Mouse (Mus musculus) gastrocnemius, postnatal 10 days (tissue): Measurements from ENCODE around the gene Ddx1. TPM values are rescaled to one million over a fixed set of nuclear protein-coding genes. Genes with fewer than 3 reads are reported as not detected.
A peak's percentile ranks its signal among the peaks of the same experiment; 100 is the strongest.
"Not testable (repeated sequence)": the region's sequence is repeated elsewhere in the genome, so short reads cannot be mapped to it uniquely, and the experiment has no call there.

Source experiments
- DNase-seq: peaks from one replicate; pipeline ENCODE4 v3.0.0; 2021; ENCODE audit warnings: mixed read lengths
- total RNA-seq, 2 experiments: library from RNA; stranded (reverse); gene quantifications; 2 replicates each; pipeline ENCODE4 v1.2.3; 2021

Ddx1 gene
- total RNA-seq, 2 experiments from 2014 or later, result 103 to 107 TPM

- DNase-seq, result no peak
Measured at GRCm38 (mm10) chr12:13205733-13206132, 43.3 kb downstream of the Ddx1 start.

- DNase-seq, result no peak
Measured at GRCm38 (mm10) chr12:13202322-13202721, 46.7 kb downstream of the Ddx1 start.

GRCm38 (mm10) chr12:13200576-13200975, 48.4 kb downstream of the Ddx1 start:
- DNase-seq, result no peak

GRCm38 (mm10) chr12:13199338-13200301, 49.4 kb downstream of the Ddx1 start:
- no peak for DNase-seq

GRCm38 (mm10) chr12:13198157-13198556, 50.9 kb downstream of the Ddx1 start:
- DNase-seq, result no peak

GRCm38 (mm10) chr12:13196146-13196545, 52.9 kb downstream of the Ddx1 start:
- no peak for DNase-seq

GRCm38 (mm10) chr12:13195506-13195905, 53.5 kb downstream of the Ddx1 start:
- no peak for DNase-seq

- no peak for DNase-seq
Measured at GRCm38 (mm10) chr12:13188059-13188700, 60.8 kb downstream of the Ddx1 start.

GRCm38 (mm10) chr12:13186209-13186608, 62.8 kb downstream of the Ddx1 start:
- no peak for DNase-seq

GRCm38 (mm10) chr12:13184873-13185361, 64.1 kb downstream of the Ddx1 start:
- no peak for DNase-seq

- not testable (repeated sequence) for DNase-seq
Measured at GRCm38 (mm10) chr12:13184136-13184535, 64.9 kb downstream of the Ddx1 start.

- no peak for DNase-seq
Measured at GRCm38 (mm10) chr12:13182220-13182619, 66.8 kb downstream of the Ddx1 start.

- DNase-seq, result no peak
Measured at GRCm38 (mm10) chr12:13181721-13182120, 67.3 kb downstream of the Ddx1 start.

GRCm38 (mm10) chr12:13180715-13181335, 68.2 kb downstream of the Ddx1 start:
- DNase-seq, result no peak

- DNase-seq, result no peak
Measured at GRCm38 (mm10) chr12:13180332-13180714, 68.7 kb downstream of the Ddx1 start.

- DNase-seq, result peak; percentile 10
Measured at GRCm38 (mm10) chr12:13177606-13178005, 71.4 kb downstream of the Ddx1 start.

- no peak for DNase-seq
Measured at GRCm38 (mm10) chr12:13176927-13177326, 72.1 kb downstream of the Ddx1 start.

- DNase-seq, result no peak
Measured at GRCm38 (mm10) chr12:13176136-13176535, 72.9 kb downstream of the Ddx1 start.

GRCm38 (mm10) chr12:13174022-13174421, 75.0 kb downstream of the Ddx1 start:
- DNase-seq, result no peak

GRCm38 (mm10) chr12:13168073-13168472, 80.9 kb downstream of the Ddx1 start:
- no peak for DNase-seq

GRCm38 (mm10) chr12:13167116-13167515, 81.9 kb downstream of the Ddx1 start:
- no peak for DNase-seq
